Mouse (Mus musculus) regulatory T cell (primary cell): Measurements from ENCODE around the gene Tnfrsf4.

Experiments used
- in situ Hi-C: fragments of 300-600 bp; cut with MboI, MseI; formaldehyde crosslinking; loops from one replicate; pipeline ENCODE4 v1.15.1; 2025; ENCODE audit warnings: high pct_unique_total_duplicates

Gene Tnfrsf4

DNA sequence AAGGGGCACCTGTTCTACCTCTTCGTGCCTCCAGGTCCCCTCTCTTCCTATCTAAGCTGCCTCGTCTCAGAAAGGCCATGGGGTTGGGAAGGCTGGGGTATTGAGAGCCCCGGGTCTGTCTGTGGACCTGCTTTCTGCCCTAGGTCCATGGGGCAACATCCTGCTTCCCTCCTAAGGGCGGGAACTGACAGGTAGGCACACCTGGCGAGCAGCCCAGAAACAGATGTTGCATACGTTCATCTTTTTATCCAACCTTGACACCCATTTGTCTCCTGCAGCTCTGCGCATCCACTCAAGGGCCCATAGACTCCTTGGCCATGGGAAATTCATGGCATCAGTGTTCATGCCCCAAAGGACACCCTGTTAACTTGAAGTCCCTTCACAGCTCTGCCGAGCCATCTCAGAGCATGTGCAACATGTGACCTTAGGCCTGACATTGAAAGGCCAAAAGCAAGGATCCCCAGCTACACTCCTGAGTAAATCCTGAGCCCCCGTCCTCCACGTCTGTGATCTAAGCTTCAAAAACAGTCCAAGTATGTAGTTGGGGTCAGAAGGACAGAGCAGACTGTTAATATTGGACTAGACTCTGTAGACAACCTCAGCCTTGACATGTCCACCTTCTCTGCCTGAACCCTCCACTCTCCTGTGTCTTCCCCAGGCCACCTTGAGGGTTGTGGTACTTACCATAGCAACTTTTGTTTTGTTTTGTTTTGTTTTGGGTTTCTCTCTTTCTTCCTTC is 51.7 kb downstream of the Tnfrsf4 start:
- in situ Hi-C loops, result no loop called here
